Mouse (Mus musculus) lung, postnatal 0 days (tissue): Measurements from ENCODE around the gene Zbp1. TPM values are rescaled to one million over a fixed set of nuclear protein-coding genes. Genes with fewer than 3 reads are reported as not detected.

Experiments
- ATAC-seq: fragments of 200-750 bp; cut with Nextera tagmentation; 2 replicates; pipeline ENCODE4 v1.8.0; 2017; ENCODE audit warnings: moderate library complexity
- DNase-seq: peaks from one replicate; pipeline ENCODE4 v3.0.0-alpha.2; 2016; ENCODE audit warnings: low spot score
- H3K27ac ChIP-seq: fragments of 300-500 bp; sonication (generic); 2 replicates; pipeline ENCODE4 v1.5.1; 2014; ENCODE audit warnings: antibody characterized with exemption, mild to moderate bottlenecking, low read length, mixed read lengths
- H3K27me3 ChIP-seq: fragments of 300-500 bp; sonication (generic); replicated peaks from 2 replicates; pipeline ENCODE4 v1.6.1; 2014; ENCODE audit warnings: low read length, mixed read lengths; ENCODE audit not compliant: insufficient read depth
- H3K36me3 ChIP-seq: fragments of 300-500 bp; sonication (generic); 2 replicates; pipeline ENCODE4 v1.6.1; 2014; ENCODE audit warnings: low read length, mixed read lengths; ENCODE audit not compliant: insufficient read depth
- H3K4me1 ChIP-seq: fragments of 300-500 bp; sonication (generic); 2 replicates; pipeline ENCODE4 v1.6.1; 2014; ENCODE audit warnings: antibody characterized with exemption, low read depth, low read length, mixed read lengths; ENCODE audit not compliant: insufficient read depth
- H3K4me2 ChIP-seq: fragments of 300-500 bp; sonication (generic); replicated peaks from 2 replicates; pipeline ENCODE4 v1.6.1; 2014; ENCODE audit warnings: low read depth, mild to moderate bottlenecking, low read length, moderate library complexity, mixed read lengths
- H3K4me3 ChIP-seq: fragments of 300-500 bp; sonication (generic); 2 replicates; pipeline ENCODE4 v1.5.1; 2014; ENCODE audit warnings: low read depth, low read length
- H3K9ac ChIP-seq: fragments of 300-500 bp; sonication (generic); replicated peaks from 2 replicates; pipeline ENCODE4 v1.6.1; 2014; ENCODE audit warnings: low read depth, mild to moderate bottlenecking
- H3K9me3 ChIP-seq: fragments of 300-500 bp; sonication (generic); 2 replicates; pipeline ENCODE4 v1.6.1; 2016; ENCODE audit warnings: low read length, mixed read lengths
- CTCF ChIP-seq: IDR thresholded peaks from 2 replicates; pipeline ENCODE4 v1.5.1; 2016; ENCODE audit warnings: antibody characterized with exemption, mild to moderate bottlenecking
- EP300 ChIP-seq: IDR thresholded peaks from 2 replicates; pipeline ENCODE4 v1.6.1; 2016; ENCODE audit warnings: antibody characterized with exemption, mild to moderate bottlenecking, control low read depth
- WGBS: fragments of 180-500 bp; shearing (Covaris S2); extraction: QIAGEN DNeasy Blood & Tissue Kit; methylation state at CpG from one replicate; pipeline ENCODE4 v1.1.7; 2014; 5-methylcytosine and 5-hydroxymethylcytosine counted together
- polyA plus RNA-seq: library from polyadenylated mRNA; unstranded; fragments of >200 nt; fragmentation: Nextera tagmentation; extraction: Ambion mirVana; gene quantifications from 2 replicates; pipeline ENCODE4 v1.2.1, GENCODE M21; 2015

Gene Zbp1
- polyA plus RNA-seq, 1 experiment from 2014 or later, result 2.5 TPM

DNA sequence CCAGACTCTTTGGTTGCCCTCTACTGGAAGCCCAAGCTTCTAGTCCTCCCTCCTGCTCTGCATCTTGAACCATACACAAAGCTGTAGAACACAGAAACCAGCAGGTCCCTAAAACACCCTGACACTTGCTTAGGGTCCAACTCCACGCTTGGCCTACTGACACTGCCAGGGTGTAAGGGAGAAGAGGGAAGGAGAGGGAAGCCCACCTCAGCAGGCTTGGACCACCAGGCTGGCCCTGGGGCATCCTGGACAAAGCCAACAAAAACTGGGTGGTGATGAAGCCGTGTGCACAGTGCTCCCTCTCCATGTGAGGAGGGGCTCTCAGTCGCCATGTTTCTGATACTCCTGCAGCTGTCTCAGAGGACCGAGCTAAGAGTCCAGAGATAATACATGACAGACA, 38.7 kb downstream of the Zbp1 start:
- H3K27me3 ChIP-seq, result no peaks in the 10 kb centered on the region
- no peaks in the 10 kb centered on the region for H3K9me3 ChIP-seq
- no peak overlapping the region for H3K4me2 ChIP-seq
- ATAC-seq (no peak), DNase-seq (no peak)
- no peak for TF ChIP-seq EP300
- TF ChIP-seq CTCF, result no peak
- no peak overlapping the region for H3K9ac ChIP-seq
- H3K36me3 ChIP-seq, result no peaks in the 10 kb centered on the region
- H3K4me3 ChIP-seq, result no peak overlapping the region
- 58% methylated on average over 4 of the region's 4 CpGs for WGBS
- H3K27ac ChIP-seq, result no peak overlapping the region
- H3K4me1 ChIP-seq, result no peaks in the 10 kb centered on the region

DNA sequence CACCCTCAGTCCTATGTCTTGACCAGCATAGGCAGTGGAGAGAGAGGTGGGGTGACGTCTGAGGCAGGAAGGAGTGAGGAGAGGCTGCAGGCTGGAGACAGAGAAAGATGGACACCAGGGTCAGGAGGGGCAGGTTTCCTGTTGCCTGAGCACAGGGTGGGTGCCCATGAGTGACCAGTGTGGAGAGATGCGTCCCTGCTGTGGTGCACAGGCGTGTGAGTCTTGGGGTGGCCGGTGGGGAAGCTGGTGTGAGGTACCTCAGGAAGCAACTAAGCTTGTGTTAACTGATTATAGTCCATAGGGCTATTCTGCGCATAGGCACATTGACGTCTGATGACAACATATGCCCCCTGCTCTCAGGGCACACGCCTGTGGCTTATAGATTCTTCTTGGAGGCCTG, 39.7 kb downstream of the Zbp1 start:
- H3K9ac ChIP-seq, result no peak overlapping the region
- 61% methylated on average over 7 of the region's 7 CpGs for WGBS
- H3K9me3 ChIP-seq, result no peaks in the 10 kb centered on the region
- no peak overlapping the region for H3K4me2 ChIP-seq
- TF ChIP-seq CTCF (no peak), EP300 (no peak)
- no peak overlapping the region for H3K27ac ChIP-seq
- H3K36me3 ChIP-seq, result no peaks in the 10 kb centered on the region
- no peaks in the 10 kb centered on the region for H3K27me3 ChIP-seq
- no peak for ATAC-seq
- no peak overlapping the region for H3K4me3 ChIP-seq
- DNase-seq, result no peak
- H3K4me1 ChIP-seq, result no peaks in the 10 kb centered on the region

DNA sequence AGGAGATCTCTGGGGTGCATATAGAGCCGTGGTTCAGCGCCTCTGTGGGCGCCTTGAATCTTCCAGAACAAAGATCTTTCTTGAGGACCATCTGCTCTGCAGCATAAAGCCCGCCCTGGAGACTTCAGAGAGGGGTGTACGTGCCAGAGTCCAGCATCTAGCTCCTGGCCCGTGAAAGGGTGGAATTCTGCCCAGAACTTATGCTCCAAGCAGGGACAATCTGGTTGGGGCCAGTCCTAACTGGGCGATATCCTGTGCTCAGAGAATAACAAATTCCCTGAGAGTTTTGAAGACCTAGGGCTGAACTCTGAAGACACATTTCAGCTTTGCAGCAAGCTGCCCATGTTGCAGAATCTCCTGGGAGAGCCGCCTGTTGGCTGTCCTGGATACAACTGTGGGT, 40.8 kb downstream of the Zbp1 start:
- 0 out of 2 replicates have a peak, but pooled peaks have one; percentile 4 for ATAC-seq
- no peak overlapping the region for H3K9ac ChIP-seq
- no peak for DNase-seq
- H3K27me3 ChIP-seq, result no peaks in the 10 kb centered on the region
- no peaks in the 10 kb centered on the region for H3K9me3 ChIP-seq
- no peaks in the 10 kb centered on the region for H3K36me3 ChIP-seq
- H3K27ac ChIP-seq, result no peak overlapping the region
- WGBS, result 68% methylated on average over 8 of the region's 8 CpGs
- TF ChIP-seq CTCF, result 0 out of 2 replicates have a peak, but pooled peaks have one; percentile 4
- TF ChIP-seq EP300, result no peak
- H3K4me2 ChIP-seq, result no peak overlapping the region
- peaks cover 4% of the 10 kb centered on the region; the same call in 1 of the 2 replicates for H3K4me1 ChIP-seq
- H3K4me3 ChIP-seq, result no peak overlapping the region

- ATAC-seq (no peak), DNase-seq (no peak)
- no peaks in the 10 kb centered on the region for H3K36me3 ChIP-seq
- no peaks in the 10 kb centered on the region for H3K27me3 ChIP-seq
- H3K27ac ChIP-seq, result no peak overlapping the region
- no peaks in the 10 kb centered on the region for H3K9me3 ChIP-seq
- H3K4me2 ChIP-seq, result no peak overlapping the region
- WGBS, result 72% methylated on average over 5 of the region's 5 CpGs
- TF ChIP-seq EP300 (no peak), CTCF (no peak)
- no peak overlapping the region for H3K4me3 ChIP-seq
- H3K4me1 ChIP-seq, result peaks cover 4% of the 10 kb centered on the region; the same call in 1 of the 2 replicates
- no peak overlapping the region for H3K9ac ChIP-seq
These were observed 41.2 kb downstream of the Zbp1 start for GRCm38 (mm10) chr2:173177481-173177880.

- no peak overlapping the region for H3K4me3 ChIP-seq
- H3K4me1 ChIP-seq, result peaks cover 4% of the 10 kb centered on the region
- H3K9me3 ChIP-seq, result no peaks in the 10 kb centered on the region
- H3K9ac ChIP-seq, result no peak overlapping the region
- no peak overlapping the region for H3K4me2 ChIP-seq
- H3K36me3 ChIP-seq, result no peaks in the 10 kb centered on the region
- no peak for ATAC-seq
- 0 out of 2 replicates have a peak, but pooled peaks cover 10% of the 10 kb centered on the region for H3K27me3 ChIP-seq
- H3K27ac ChIP-seq, result no peak overlapping the region
- WGBS, result 85% methylated on average over 5 of the region's 5 CpGs
- DNase-seq, result no peak
- no peak for TF ChIP-seq EP300
- peak; percentile 19; the same call in 1 of the 2 replicates for TF ChIP-seq CTCF
These were observed 43.0 kb downstream of the Zbp1 start for GRCm38 (mm10) chr2:173175703-173176102.

DNA sequence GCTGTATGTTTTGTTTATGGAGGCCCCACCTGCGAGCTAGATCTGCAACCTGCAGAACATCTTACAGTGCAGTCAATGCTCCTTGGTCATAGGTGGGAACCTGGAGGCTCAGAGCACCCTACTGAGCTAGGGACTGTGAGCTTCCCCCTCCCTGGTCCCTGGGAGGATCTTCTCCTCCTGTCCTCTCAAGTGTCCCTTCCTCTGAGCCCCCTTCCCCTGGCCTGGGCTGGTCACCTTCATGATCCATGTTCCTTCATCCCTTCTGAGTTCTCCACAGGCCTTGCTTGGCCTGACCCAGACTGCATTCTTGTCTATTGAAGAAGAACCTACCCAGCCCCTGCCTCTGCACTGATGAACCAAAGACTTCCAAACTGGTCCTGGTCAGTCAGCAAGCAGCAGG, 44.2 kb downstream of the Zbp1 start:
- 33% methylated on average over 1 of the region's 1 CpGs for WGBS
- H3K27ac ChIP-seq, result no peak overlapping the region

More for the DNA sequence above, 44.2 kb downstream of the Zbp1 start:
- peaks cover 4% of the 10 kb centered on the region for H3K4me1 ChIP-seq
- 0 out of 2 replicates have a peak, but pooled peaks cover 10% of the 10 kb centered on the region for H3K27me3 ChIP-seq
- no peaks in the 10 kb centered on the region for H3K9me3 ChIP-seq
- DNase-seq (no peak), ATAC-seq (no peak)
- H3K4me2 ChIP-seq, result no peak overlapping the region
- no peak overlapping the region for H3K9ac ChIP-seq
- TF ChIP-seq EP300 (no peak), CTCF (no peak)
- no peak overlapping the region for H3K4me3 ChIP-seq
- H3K36me3 ChIP-seq, result no peaks in the 10 kb centered on the region
